Comparison of ENCODE assay signal across 7 mouse cellular contexts in genomic region chr8:4324983-4325750, GRCm38 (mm10). TPM values are rescaled to one million over a fixed set of nuclear protein-coding genes. Genes with fewer than 3 reads are reported as not detected.
DNase-seq lines count a peak whose midpoint lies in the region; ATAC-seq and TF ChIP-seq lines count a peak whose summit lies in the region.

Gene Ccl25 (plus strand): TSS chr8:4325210.
Gene Elavl1 (minus strand): TSS chr8:4325413.

- WGBS in embryonic facial prominence, embryonic 10.5 days = under 1% methylated on average over 78 of the region's 78 CpGs
- WGBS in intestine, postnatal 0 days = under 1% methylated on average over 60 of the region's 78 CpGs
- WGBS in midbrain, embryonic 12.5 days = under 1% methylated on average over 71 of the region's 78 CpGs
- WGBS in small intestine, adult 2 months = under 1% methylated on average over 78 of the region's 78 CpGs

- peak within 1 kb of the TSS; percentile 98 for H3K27ac ChIP-seq in embryonic facial prominence, embryonic 10.5 days (replicated peaks)
- H3K27ac ChIP-seq in intestine, postnatal 0 days (ENCODE audit: low read depth, low read length) = peak within 1 kb of the TSS; percentile 90
- peak within 1 kb of the TSS; percentile 89 for H3K27ac ChIP-seq in midbrain, embryonic 12.5 days (replicated peaks)
- peak within 1 kb of the TSS; percentile 85 for H3K27ac ChIP-seq in small intestine, adult 2 months (ENCODE audit: insufficient read depth, low read depth, low read length)

- intact Hi-C loops in left cerebral cortex, postnatal 4 days (cut with DNase I) = no loop called here

- peak; percentile 98 for DNase-seq in adrenal gland, postnatal 10 days
- peak; percentile 98 for DNase-seq in embryonic facial prominence, embryonic 10.5 days (ENCODE audit: low spot score)
- DNase-seq in gonadal fat pad, adult 2 months (ENCODE audit: low read depth) = peak; percentile 60
- DNase-seq in left cerebral cortex, postnatal 4 days = peak; percentile 98

- 0 out of 2 replicates have a peak, but pooled peaks have one; percentile 6 for TF ChIP-seq CTCF in intestine, postnatal 0 days (IDR thresholded peaks at IDR 0.05; ENCODE audit: low read depth)
- no peak; the same call in 1 of the 2 replicates for TF ChIP-seq CTCF in small intestine, adult 2 months (IDR thresholded peaks at IDR 0.05; ENCODE audit: extremely low read depth, insufficient read length, insufficient replicate concordance, low read depth, low read length)

- H3K9me3 ChIP-seq in embryonic facial prominence, embryonic 10.5 days = no peaks in the 10 kb centered on the region
- no peaks in the 10 kb centered on the region for H3K9me3 ChIP-seq in intestine, postnatal 0 days (ENCODE audit: control insufficient read depth)
- H3K9me3 ChIP-seq in midbrain, embryonic 12.5 days = no peaks in the 10 kb centered on the region

- no peaks in the 10 kb centered on the region for H3K27me3 ChIP-seq in embryonic facial prominence, embryonic 10.5 days (replicated peaks; ENCODE audit: low read depth, poor library complexity, severe bottlenecking)
- no peaks in the 10 kb centered on the region for H3K27me3 ChIP-seq in intestine, postnatal 0 days (replicated peaks; ENCODE audit: control insufficient read depth, insufficient read depth, low read length)
- no peaks in the 10 kb centered on the region for H3K27me3 ChIP-seq in midbrain, embryonic 12.5 days
- no peaks in the 10 kb centered on the region for H3K27me3 ChIP-seq in small intestine, adult 2 months (ENCODE audit: control insufficient read depth, insufficient read depth, low read length)

- H3K9ac ChIP-seq in intestine, postnatal 0 days (ENCODE audit: low read depth, low read length) = peak within 1 kb of the TSS; percentile 91
- peak within 1 kb of the TSS; percentile 99 for H3K9ac ChIP-seq in midbrain, embryonic 12.5 days (replicated peaks)

- H3K36me3 ChIP-seq in embryonic facial prominence, embryonic 10.5 days (replicated peaks) = peaks cover 63% of the 10 kb centered on the region
- peaks cover 21% of the 10 kb centered on the region for H3K36me3 ChIP-seq in intestine, postnatal 0 days (ENCODE audit: control insufficient read depth, insufficient read depth)
- H3K36me3 ChIP-seq in midbrain, embryonic 12.5 days = peaks cover 43% of the 10 kb centered on the region
- peaks cover 26% of the 10 kb centered on the region for H3K36me3 ChIP-seq in small intestine, adult 2 months (ENCODE audit: control insufficient read depth, insufficient read depth, low read length)

- peaks cover 24% of the 10 kb centered on the region for H3K4me1 ChIP-seq in embryonic facial prominence, embryonic 10.5 days
- no peaks in the 10 kb centered on the region for H3K4me1 ChIP-seq in intestine, postnatal 0 days (replicated peaks; ENCODE audit: control insufficient read depth, insufficient read depth, low read length)
- H3K4me1 ChIP-seq in midbrain, embryonic 12.5 days = peaks cover 27% of the 10 kb centered on the region
- H3K4me1 ChIP-seq in small intestine, adult 2 months (ENCODE audit: control insufficient read depth, insufficient read depth, insufficient read length, low read length) = peaks cover 11% of the 10 kb centered on the region; the same call in 1 of the 2 replicates

- ATAC-seq in intestine, postnatal 0 days = peak; percentile 99
- peak; percentile 98 for ATAC-seq in midbrain, embryonic 12.5 days (ENCODE audit: low FRiP score, low read depth)

- H3K4me3 ChIP-seq in embryonic facial prominence, embryonic 10.5 days = peak within 1 kb of the TSS; percentile 97
- H3K4me3 ChIP-seq in intestine, postnatal 0 days (ENCODE audit: low read depth, low read length) = peak within 1 kb of the TSS; percentile 77
- peak within 1 kb of the TSS; percentile 99 for H3K4me3 ChIP-seq in midbrain, embryonic 12.5 days
- H3K4me3 ChIP-seq in small intestine, adult 2 months (ENCODE audit: low read depth, low read length) = peak within 1 kb of the TSS; percentile 98

- peak within 1 kb of the TSS; percentile 72 for H3K4me2 ChIP-seq in intestine, postnatal 0 days (replicated peaks; ENCODE audit: low read depth)
- H3K4me2 ChIP-seq in midbrain, embryonic 12.5 days (replicated peaks) = peak within 1 kb of the TSS; percentile 90

- TF ChIP-seq POLR2A in small intestine, adult 2 months (IDR thresholded peaks at IDR 0.05; ENCODE audit: low read depth, low read length) = peak; percentile 59; the same call in 1 of the 2 replicates

RNA-seq across cellular contexts. Expression of gene Ccl25, which starts in this region (rescaled TPM):
- total RNA-seq in adrenal gland, postnatal 10 days (2021) = 10 to 100 TPM; 10.5 to 19.3 TPM
- polyA plus RNA-seq in embryonic facial prominence, embryonic 10.5 days (2016; fragmentation: Nextera tagmentation; extraction: Ambion mirVana) = 24.4 and 25.4 TPM in 2 replicates
- 5.3 and 6.9 TPM in 2 replicates for polyA plus RNA-seq in gonadal fat pad, adult 2 months (2012; rRNA removed)
- polyA plus RNA-seq in intestine, postnatal 0 days (2015; fragmentation: Nextera tagmentation; extraction: Ambion mirVana) = 190 and 217 TPM in 2 replicates
- total RNA-seq in left cerebral cortex, postnatal 4 days (2021) = 10 to 100 TPM; 22.2 to 27.5 TPM
- polyA plus RNA-seq in midbrain, embryonic 12.5 days (2016; fragmentation: Nextera tagmentation; extraction: Ambion mirVana) = 23.0 and 24.8 TPM in 2 replicates
- 84.4 and 180 TPM in 2 replicates for polyA plus RNA-seq in small intestine, adult 2 months (2012; rRNA removed)

RNA-seq across cellular contexts. Expression of gene Elavl1, which starts in this region (rescaled TPM):
- 10 to 100 TPM; 77.7 to 83.9 TPM for total RNA-seq in adrenal gland, postnatal 10 days (2021)
- polyA plus RNA-seq in embryonic facial prominence, embryonic 10.5 days (2016; fragmentation: Nextera tagmentation; extraction: Ambion mirVana) = 362 and 373 TPM in 2 replicates
- 29.8 and 38.8 TPM in 2 replicates for polyA plus RNA-seq in gonadal fat pad, adult 2 months (2012; rRNA removed)
- polyA plus RNA-seq in intestine, postnatal 0 days (2015; fragmentation: Nextera tagmentation; extraction: Ambion mirVana) = 64.8 and 73.4 TPM in 2 replicates
- total RNA-seq in left cerebral cortex, postnatal 4 days (2021) = 100 to 1,000 TPM in 1 of 2 experiments, 10 to 100 TPM in 1; 87.8 to 103 TPM
- 294 and 302 TPM in 2 replicates for polyA plus RNA-seq in midbrain, embryonic 12.5 days (2016; fragmentation: Nextera tagmentation; extraction: Ambion mirVana)
- polyA plus RNA-seq in small intestine, adult 2 months (2012; rRNA removed) = 13.3 and 20.7 TPM in 2 replicates

Comparison
In these comparisons a context has a peak if more than half of its experiments do, and no peak if none do; other contexts are left out.
1. Peak in every context shown above with its lines: DNase-seq, ATAC-seq, H3K4me3 ChIP-seq and H3K27ac ChIP-seq.